Mouse (Mus musculus): ENCODE data around the gene Cd164. TPM values are rescaled to one million over a fixed set of nuclear protein-coding genes. Genes with fewer than 3 reads are reported as not detected.

Cd164 gene
- polyA plus RNA-seq, 1 experiment from 2014 or later, result 138 TPM

GRCm38 (mm10) chr10:41565141-41565540 lies 45.9 kb downstream of the Cd164 start:
- Histone ChIP-seq H3K9ac (ENCODE audit: low read length) (no peak overlapping the region), H3K36me3 (ENCODE audit: control insufficient read depth, insufficient read depth, low read length) (no peaks in the 10 kb centered on the region), H3K4me1 (replicated peaks; ENCODE audit: control insufficient read depth, insufficient read depth, low read length) (no peaks in the 10 kb centered on the region), H3K9me3 (ENCODE audit: control insufficient read depth, low read length) (no peaks in the 10 kb centered on the region; the same call in 1 of the 2 replicates), H3K4me2 (ENCODE audit: low read depth, low read length, severe bottlenecking) (no peak overlapping the region), H3K27me3 (ENCODE audit: control insufficient read depth, insufficient read depth, low read length) (no peaks in the 10 kb centered on the region), H3K4me3 (ENCODE audit: low read depth, low read length) (no peak overlapping the region), H3K27ac (ENCODE audit: low read depth, low read length) (no peak overlapping the region)
- 38% methylated on average over 5 of the region's 5 CpGs for WGBS
- DNase-seq (ENCODE audit: low spot score) (no peak), ATAC-seq (replicated peaks; ENCODE audit: low FRiP score) (no peak)

DNA sequence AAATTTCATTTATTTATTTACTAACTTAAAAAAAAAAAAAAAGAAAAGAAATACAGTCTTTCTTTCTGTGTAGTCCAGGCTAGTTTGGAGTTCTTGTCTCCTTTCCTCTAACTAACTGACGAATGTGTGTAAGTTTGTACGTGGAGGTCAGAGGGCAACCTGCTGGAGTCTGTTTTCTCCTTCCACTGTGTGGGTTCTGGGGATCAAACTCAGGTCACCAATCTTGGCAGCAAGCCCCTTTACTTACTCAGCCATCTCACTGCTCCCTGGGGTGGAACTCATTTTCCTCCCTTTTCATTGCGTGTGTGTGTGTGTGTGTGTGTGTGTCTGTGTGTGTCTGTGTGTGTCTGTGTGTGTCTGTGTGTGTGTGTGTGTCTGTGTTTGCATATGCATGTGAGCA lies 49.1 kb downstream of the Cd164 start:
- ATAC-seq (replicated peaks; ENCODE audit: low FRiP score), result no peak
- H3K27me3 ChIP-seq (ENCODE audit: control insufficient read depth, insufficient read depth, low read length), result no peaks in the 10 kb centered on the region

DNA sequence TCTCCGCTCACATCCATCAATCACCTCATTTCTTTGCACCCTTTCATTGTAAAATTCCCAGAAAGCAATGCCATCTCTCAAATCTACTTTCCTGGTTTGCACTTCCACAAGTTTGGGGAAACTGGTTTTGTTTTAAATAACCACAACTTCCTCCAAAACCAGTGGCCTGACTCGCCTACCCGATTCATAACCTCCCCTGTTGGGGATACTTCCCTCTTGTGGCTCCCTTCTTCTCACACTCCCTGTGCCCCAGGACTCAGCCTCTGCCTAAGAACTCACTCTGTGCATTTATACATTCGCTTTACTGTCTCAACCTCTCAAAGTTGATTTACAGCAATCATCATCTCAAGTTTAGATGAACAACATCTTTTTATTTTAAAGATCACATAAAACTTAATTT lies 51.9 kb downstream of the Cd164 start:
- no peaks in the 10 kb centered on the region for H3K4me1 ChIP-seq (replicated peaks; ENCODE audit: control insufficient read depth, insufficient read depth, low read length)

More for the DNA sequence above, 49.1 kb downstream of the Cd164 start:
- Histone ChIP-seq H3K9me3 (ENCODE audit: control insufficient read depth, low read length) (no peaks in the 10 kb centered on the region), H3K4me2 (ENCODE audit: low read depth, low read length, severe bottlenecking) (no peak overlapping the region), H3K4me1 (replicated peaks; ENCODE audit: control insufficient read depth, insufficient read depth, low read length) (no peaks in the 10 kb centered on the region), H3K4me3 (ENCODE audit: low read depth, low read length) (no peak overlapping the region), H3K27ac (ENCODE audit: low read depth, low read length) (no peak overlapping the region), H3K36me3 (ENCODE audit: control insufficient read depth, insufficient read depth, low read length) (no peaks in the 10 kb centered on the region), H3K9ac (ENCODE audit: low read length) (no peak overlapping the region)
- DNase-seq (ENCODE audit: low spot score), result no peak
- 61% methylated on average over 3 of the region's 3 CpGs for WGBS

GRCm38 (mm10) chr10:41572274-41572673 lies 53.1 kb downstream of the Cd164 start:
- Histone ChIP-seq H3K27ac (ENCODE audit: low read depth, low read length) (no peak overlapping the region), H3K4me1 (replicated peaks; ENCODE audit: control insufficient read depth, insufficient read depth, low read length) (no peaks in the 10 kb centered on the region), H3K27me3 (ENCODE audit: control insufficient read depth, insufficient read depth, low read length) (no peaks in the 10 kb centered on the region), H3K9me3 (ENCODE audit: control insufficient read depth, low read length) (no peaks in the 10 kb centered on the region), H3K4me3 (ENCODE audit: low read depth, low read length) (no peak overlapping the region), H3K4me2 (ENCODE audit: low read depth, low read length, severe bottlenecking) (no peak overlapping the region), H3K36me3 (ENCODE audit: control insufficient read depth, insufficient read depth, low read length) (no peaks in the 10 kb centered on the region), H3K9ac (ENCODE audit: low read length) (no peak overlapping the region)
- DNase-seq (ENCODE audit: low spot score), result no peak
- WGBS, result 96% methylated on average over 4 of the region's 4 CpGs
- no peak for ATAC-seq (replicated peaks; ENCODE audit: low FRiP score)

More for the DNA sequence above, 51.9 kb downstream of the Cd164 start:
- H3K9me3 ChIP-seq (ENCODE audit: control insufficient read depth, low read length), result no peaks in the 10 kb centered on the region
- no peaks in the 10 kb centered on the region for H3K36me3 ChIP-seq (ENCODE audit: control insufficient read depth, insufficient read depth, low read length)
- DNase-seq (ENCODE audit: low spot score), result no peak
- no peak overlapping the region for H3K27ac ChIP-seq (ENCODE audit: low read depth, low read length)
- H3K4me2 ChIP-seq (ENCODE audit: low read depth, low read length, severe bottlenecking), result no peak overlapping the region
- ATAC-seq (replicated peaks; ENCODE audit: low FRiP score), result no peak
- no peaks in the 10 kb centered on the region for H3K27me3 ChIP-seq (ENCODE audit: control insufficient read depth, insufficient read depth, low read length)
- no peak overlapping the region for H3K9ac ChIP-seq (ENCODE audit: low read length)
- H3K4me3 ChIP-seq (ENCODE audit: low read depth, low read length), result no peak overlapping the region
- 87% methylated on average over 4 of the region's 4 CpGs for WGBS

- no peak overlapping the region for H3K4me2 ChIP-seq (ENCODE audit: low read depth, low read length, severe bottlenecking)
- H3K4me1 ChIP-seq (replicated peaks; ENCODE audit: control insufficient read depth, insufficient read depth, low read length), result no peaks in the 10 kb centered on the region
- H3K9ac ChIP-seq (ENCODE audit: low read length), result no peak overlapping the region
- ATAC-seq (replicated peaks; ENCODE audit: low FRiP score) (no peak), DNase-seq (ENCODE audit: low spot score) (no peak)
- no peaks in the 10 kb centered on the region for H3K27me3 ChIP-seq (ENCODE audit: control insufficient read depth, insufficient read depth, low read length)
- no peak overlapping the region for H3K4me3 ChIP-seq (ENCODE audit: low read depth, low read length)
- H3K36me3 ChIP-seq (ENCODE audit: control insufficient read depth, insufficient read depth, low read length), result no peaks in the 10 kb centered on the region
- 28% methylated on average over 6 of the region's 6 CpGs for WGBS
- H3K27ac ChIP-seq (ENCODE audit: low read depth, low read length), result no peak overlapping the region
- no peaks in the 10 kb centered on the region for H3K9me3 ChIP-seq (ENCODE audit: control insufficient read depth, low read length)
These were observed 54.0 kb downstream of the Cd164 start for GRCm38 (mm10) chr10:41573190-41573589.

DNA sequence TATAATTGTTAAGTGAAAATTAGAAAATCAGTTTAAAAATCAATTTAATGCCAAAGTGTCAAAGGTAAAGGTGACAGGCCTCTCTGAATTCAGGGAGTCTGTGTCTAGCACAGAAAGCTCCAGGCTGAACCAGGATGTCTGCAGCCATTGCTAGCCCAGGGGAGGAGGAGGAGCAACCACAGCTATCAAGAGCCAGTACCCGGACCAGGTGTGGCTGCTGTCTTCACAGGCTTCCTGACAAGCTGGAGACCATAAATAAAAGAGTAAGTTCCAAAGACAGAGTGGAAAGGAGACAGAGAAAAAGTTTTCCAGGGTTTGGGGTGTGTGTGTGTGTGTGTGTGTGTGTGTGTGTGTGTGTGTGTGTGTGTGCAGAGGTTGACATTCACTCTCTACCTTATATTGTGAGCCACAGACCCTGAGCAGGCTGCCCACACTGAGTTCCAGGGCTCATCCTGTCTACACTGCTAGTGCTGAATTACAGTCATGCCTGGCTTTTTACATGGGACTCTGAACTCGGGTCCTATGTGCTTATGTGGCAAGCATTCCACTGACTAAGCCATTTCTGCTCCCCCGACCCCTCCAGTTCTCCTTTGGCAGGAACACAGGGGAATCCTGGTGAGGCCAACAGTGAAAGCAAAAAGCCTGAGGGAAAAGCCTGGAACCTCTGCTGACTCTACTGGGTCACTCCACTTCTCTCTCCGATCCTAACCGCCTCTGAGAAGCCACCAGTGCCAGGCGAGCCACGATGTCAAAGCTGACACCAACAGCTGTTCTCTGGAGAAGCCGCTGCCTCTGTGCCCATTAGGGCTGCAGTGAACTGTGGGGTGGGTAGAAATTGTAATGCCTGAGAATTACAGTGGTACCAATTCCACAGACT lies 56.5 kb downstream of the Cd164 start:
- H3K9ac ChIP-seq (ENCODE audit: low read length), result no peak overlapping the region
- no peaks in the 10 kb centered on the region for H3K36me3 ChIP-seq (ENCODE audit: control insufficient read depth, insufficient read depth, low read length)
- H3K4me3 ChIP-seq (ENCODE audit: low read depth, low read length), result no peak overlapping the region
- no peaks in the 10 kb centered on the region for H3K27me3 ChIP-seq (ENCODE audit: control insufficient read depth, insufficient read depth, low read length)
- no peak overlapping the region for H3K27ac ChIP-seq (ENCODE audit: low read depth, low read length)
- ATAC-seq (replicated peaks; ENCODE audit: low FRiP score) (no peak), DNase-seq (ENCODE audit: low spot score) (no peak)
- 81% methylated on average over 8 of the region's 8 CpGs for WGBS
- H3K9me3 ChIP-seq (ENCODE audit: control insufficient read depth, low read length), result no peaks in the 10 kb centered on the region
- no peaks in the 10 kb centered on the region for H3K4me1 ChIP-seq (replicated peaks; ENCODE audit: control insufficient read depth, insufficient read depth, low read length)
- H3K4me2 ChIP-seq (ENCODE audit: low read depth, low read length, severe bottlenecking), result no peak overlapping the region

GRCm38 (mm10) chr10:41576328-41576833 lies 57.2 kb downstream of the Cd164 start:
- no peak for ATAC-seq (replicated peaks; ENCODE audit: low FRiP score)
- DNase-seq (ENCODE audit: low spot score), result no peak
- no peaks in the 10 kb centered on the region for H3K4me1 ChIP-seq (replicated peaks; ENCODE audit: control insufficient read depth, insufficient read depth, low read length)
- no peak overlapping the region for H3K4me3 ChIP-seq (ENCODE audit: low read depth, low read length)
- WGBS, result 85% methylated on average over 7 of the region's 7 CpGs
- no peak overlapping the region for H3K4me2 ChIP-seq (ENCODE audit: low read depth, low read length, severe bottlenecking)
- no peaks in the 10 kb centered on the region for H3K36me3 ChIP-seq (ENCODE audit: control insufficient read depth, insufficient read depth, low read length)
- H3K27me3 ChIP-seq (ENCODE audit: control insufficient read depth, insufficient read depth, low read length), result no peaks in the 10 kb centered on the region
- no peak overlapping the region for H3K27ac ChIP-seq (ENCODE audit: low read depth, low read length)
- no peak overlapping the region for H3K9ac ChIP-seq (ENCODE audit: low read length)
- no peaks in the 10 kb centered on the region for H3K9me3 ChIP-seq (ENCODE audit: control insufficient read depth, low read length)

- 0 out of 2 replicates have a peak, but pooled peaks cover 2% of the 10 kb centered on the region for H3K4me1 ChIP-seq (replicated peaks; ENCODE audit: control insufficient read depth, insufficient read depth, low read length)
- no peak overlapping the region for H3K4me2 ChIP-seq (ENCODE audit: low read depth, low read length, severe bottlenecking)
- WGBS, result 69% methylated on average over 1 of the region's 1 CpGs
- H3K36me3 ChIP-seq (ENCODE audit: control insufficient read depth, insufficient read depth, low read length), result no peaks in the 10 kb centered on the region
- DNase-seq (ENCODE audit: low spot score) (no peak), ATAC-seq (replicated peaks; ENCODE audit: low FRiP score) (no peak)
- no peak overlapping the region for H3K27ac ChIP-seq (ENCODE audit: low read depth, low read length)
- H3K4me3 ChIP-seq (ENCODE audit: low read depth, low read length), result no peak overlapping the region
- no peak overlapping the region for H3K9ac ChIP-seq (ENCODE audit: low read length)
- H3K9me3 ChIP-seq (ENCODE audit: control insufficient read depth, low read length), result no peaks in the 10 kb centered on the region
- H3K27me3 ChIP-seq (ENCODE audit: control insufficient read depth, insufficient read depth, low read length), result no peaks in the 10 kb centered on the region
These were observed 59.3 kb downstream of the Cd164 start for GRCm38 (mm10) chr10:41578541-41578940.

DNA sequence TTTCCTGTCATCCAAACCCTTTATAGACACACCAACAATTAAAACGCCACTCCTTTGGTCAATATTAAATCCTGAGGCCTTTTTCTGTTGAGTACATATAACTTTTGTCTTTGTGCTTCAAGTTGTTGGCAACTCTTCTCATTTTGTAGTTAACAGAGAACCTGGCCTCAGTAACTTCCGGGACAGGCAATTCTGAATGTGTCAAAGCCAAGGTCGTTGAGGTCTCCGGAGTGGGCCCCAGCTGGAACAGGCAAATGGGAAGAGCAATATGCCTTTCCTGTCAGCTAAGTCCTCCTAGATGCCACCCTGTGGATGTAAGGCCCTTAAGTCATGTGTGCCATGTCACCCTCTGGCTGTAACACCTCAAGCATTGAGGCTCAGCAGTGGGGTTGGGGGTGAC lies 61.2 kb downstream of the Cd164 start:
- Histone ChIP-seq H3K9me3 (ENCODE audit: control insufficient read depth, low read length) (no peaks in the 10 kb centered on the region), H3K4me3 (ENCODE audit: low read depth, low read length) (no peak overlapping the region), H3K27ac (ENCODE audit: low read depth, low read length) (no peak overlapping the region), H3K4me1 (replicated peaks; ENCODE audit: control insufficient read depth, insufficient read depth, low read length) (0 out of 2 replicates have a peak, but pooled peaks cover 2% of the 10 kb centered on the region), H3K9ac (ENCODE audit: low read length) (no peak overlapping the region), H3K36me3 (ENCODE audit: control insufficient read depth, insufficient read depth, low read length) (no peaks in the 10 kb centered on the region), H3K27me3 (ENCODE audit: control insufficient read depth, insufficient read depth, low read length) (no peaks in the 10 kb centered on the region), H3K4me2 (ENCODE audit: low read depth, low read length, severe bottlenecking) (no peak overlapping the region)
- 89% methylated on average over 4 of the region's 4 CpGs for WGBS
- DNase-seq (ENCODE audit: low spot score), result no peak
- no peak for ATAC-seq (replicated peaks; ENCODE audit: low FRiP score)
